Mouse (Mus musculus): ENCODE results near the gene Gm26938. TPM values are rescaled to one million over a fixed set of nuclear protein-coding genes. Genes with fewer than 3 reads are reported as not detected.
A peak's percentile ranks its signal among the peaks of the same experiment; 100 is the strongest.

The Gm26938 gene
- polyA plus RNA-seq (2015; fragmentation: Nextera tagmentation; extraction: Ambion mirVana): not detected in 2 replicates

DNA sequence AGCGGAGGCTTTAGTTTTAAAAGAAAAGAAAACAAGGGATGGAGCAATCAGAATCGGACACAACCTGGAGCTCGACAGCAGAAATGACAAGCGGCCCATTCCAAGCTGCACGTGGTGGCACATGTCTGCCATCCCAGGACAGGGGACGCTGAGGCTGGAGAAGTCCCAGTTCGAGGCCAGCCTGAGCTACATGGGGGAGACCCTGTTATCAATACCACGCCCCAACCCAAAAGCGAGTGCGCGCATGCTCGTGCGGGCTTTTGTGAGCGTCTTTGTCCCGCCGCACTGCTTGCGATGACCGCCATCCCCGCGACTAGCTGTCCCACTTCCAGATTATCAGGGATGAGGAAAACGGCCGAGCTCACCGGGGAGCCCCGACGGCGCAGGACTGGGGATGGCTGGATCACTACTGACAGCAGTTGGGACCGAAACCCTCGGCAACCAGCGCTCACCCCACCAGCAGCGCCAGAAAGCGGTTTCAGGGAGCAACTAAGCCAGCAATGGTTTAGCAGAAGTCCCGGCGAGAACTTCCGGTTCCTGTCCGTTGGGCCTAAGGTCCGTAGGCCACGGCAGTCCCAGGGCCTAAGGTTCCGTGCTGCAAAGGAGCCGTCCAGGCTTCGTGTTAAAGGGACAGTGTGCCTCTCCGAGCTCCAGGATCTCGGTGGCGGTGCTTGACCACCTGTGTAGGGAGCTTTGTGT is at the start of gene Gm26938, which contains the start of gene Psmg3:
TSS of gene Gm26938 (minus strand) at position 51 of the 699 bp plus-strand sequence.
TSS of gene Psmg3 (minus strand) at position 529 of the 699 bp plus-strand sequence.
- Histone ChIP-seq H3K4me3 (peak within 1 kb of the TSS; percentile 77), H3K9ac (peak within 1 kb of the TSS; percentile 71), H3K27ac (peak within 1 kb of the TSS; percentile 65; the same call in 1 of the 2 replicates), H3K9me3 (no peaks in the 10 kb centered on the region), H3K36me3 (peaks cover 28% of the 10 kb centered on the region), H3K27me3 (no peaks in the 10 kb centered on the region), H3K4me2 (peak within 1 kb of the TSS; percentile 82), H3K4me1 (peaks cover 11% of the 10 kb centered on the region)
- under 1% methylated on average over 43 of the region's 43 CpGs for WGBS
- peak; percentile 67 for ATAC-seq (ENCODE audit: insufficient number of reproducible peaks, low FRiP score, low TSS enrichment, low read depth)

DNA sequence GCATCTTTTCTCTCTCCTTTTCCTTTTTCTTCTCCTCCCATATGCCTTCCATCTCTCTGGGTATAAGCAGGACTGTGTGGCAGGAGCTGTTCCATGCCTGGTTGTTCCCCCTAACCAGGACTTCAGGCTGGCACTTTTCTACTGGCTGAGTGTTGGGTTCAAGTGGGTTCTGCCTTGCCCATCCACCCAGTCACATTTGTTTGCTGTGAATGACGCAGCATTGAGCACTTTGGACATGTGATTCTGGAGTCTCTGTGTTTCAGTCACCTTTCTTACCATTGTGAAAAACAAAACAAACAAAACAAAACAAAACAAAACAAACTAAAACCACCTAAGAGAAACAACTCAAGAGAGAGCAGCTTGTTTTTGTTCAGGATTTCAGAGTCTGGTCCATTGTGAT is 45.3 kb upstream of the Gm26938 start:
- ATAC-seq (ENCODE audit: insufficient number of reproducible peaks, low FRiP score, low TSS enrichment, low read depth): no peak
- H3K9ac ChIP-seq: no peak overlapping the region
- 0 out of 2 replicates have a peak, but pooled peaks cover 5% of the 10 kb centered on the region for H3K4me1 ChIP-seq
- H3K27me3 ChIP-seq: no peaks in the 10 kb centered on the region; the same call in 1 of the 2 replicates
- H3K9me3 ChIP-seq: no peaks in the 10 kb centered on the region
- H3K36me3 ChIP-seq: no peaks in the 10 kb centered on the region
- WGBS: 90% methylated on average over 1 of the region's 1 CpGs
- no peak overlapping the region for H3K27ac ChIP-seq
- no peak overlapping the region for H3K4me2 ChIP-seq
- no peak overlapping the region for H3K4me3 ChIP-seq

DNA sequence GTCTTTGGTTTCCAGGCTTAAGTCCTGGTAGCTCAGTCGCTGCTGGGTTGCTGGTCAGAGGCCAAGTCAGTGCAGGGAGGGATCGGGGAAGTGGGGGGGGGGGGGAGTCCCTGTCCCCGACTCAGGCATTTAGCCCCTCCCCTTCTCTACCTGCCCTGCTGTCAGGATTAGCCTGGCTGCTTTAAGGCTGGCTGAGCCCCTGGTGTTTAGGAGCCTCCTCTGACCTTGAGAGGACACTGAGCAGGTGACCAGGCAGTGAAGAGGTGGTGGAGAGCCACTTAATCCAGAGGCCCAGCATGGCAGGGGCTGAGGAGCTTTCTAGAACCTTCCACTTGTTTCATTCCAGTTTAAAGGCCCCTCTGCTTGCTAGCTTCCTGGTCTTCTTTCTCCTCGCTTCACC is 44.7 kb upstream of the Gm26938 start:
- Histone ChIP-seq H3K27me3 (no peaks in the 10 kb centered on the region; the same call in 1 of the 2 replicates), H3K9me3 (no peaks in the 10 kb centered on the region), H3K4me3 (no peak overlapping the region), H3K27ac (no peak overlapping the region), H3K9ac (no peak overlapping the region), H3K4me2 (no peak overlapping the region), H3K36me3 (no peaks in the 10 kb centered on the region), H3K4me1 (0 out of 2 replicates have a peak, but pooled peaks cover 5% of the 10 kb centered on the region)
- ATAC-seq (ENCODE audit: insufficient number of reproducible peaks, low FRiP score, low TSS enrichment, low read depth): 0 out of 2 replicates have a peak, but pooled peaks have one; percentile 40
- WGBS: 24% methylated on average over 4 of the region's 4 CpGs

DNA sequence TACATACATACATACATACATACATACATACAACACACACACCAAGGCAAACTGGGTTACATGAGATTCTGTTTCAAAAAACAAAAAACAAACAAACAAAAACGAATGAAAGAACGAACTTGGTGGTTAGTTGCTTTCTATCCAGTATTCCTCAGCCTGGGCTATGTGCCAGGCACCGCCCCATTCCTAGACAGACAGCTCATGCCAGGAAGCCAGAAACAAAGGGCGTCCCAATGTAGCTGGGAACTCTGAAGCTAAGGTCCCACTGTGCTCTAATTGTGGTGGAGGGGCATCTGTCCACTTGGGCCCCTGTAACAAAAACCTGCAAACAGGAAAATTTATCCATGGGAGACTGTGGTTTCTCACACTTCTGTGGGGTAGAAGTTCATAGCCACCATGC is 36.6 kb upstream of the Gm26938 start:
- 44% methylated on average over 4 of the region's 4 CpGs for WGBS
- Histone ChIP-seq H3K4me2 (no peak overlapping the region), H3K4me3 (no peak overlapping the region), H3K4me1 (peaks cover 3% of the 10 kb centered on the region; the same call in 1 of the 2 replicates), H3K27ac (no peak overlapping the region), H3K36me3 (no peaks in the 10 kb centered on the region), H3K9ac (no peak overlapping the region), H3K9me3 (no peaks in the 10 kb centered on the region), H3K27me3 (peaks cover 3% of the 10 kb centered on the region; the same call in 1 of the 2 replicates)
- no peak for ATAC-seq (ENCODE audit: insufficient number of reproducible peaks, low FRiP score, low TSS enrichment, low read depth)

DNA sequence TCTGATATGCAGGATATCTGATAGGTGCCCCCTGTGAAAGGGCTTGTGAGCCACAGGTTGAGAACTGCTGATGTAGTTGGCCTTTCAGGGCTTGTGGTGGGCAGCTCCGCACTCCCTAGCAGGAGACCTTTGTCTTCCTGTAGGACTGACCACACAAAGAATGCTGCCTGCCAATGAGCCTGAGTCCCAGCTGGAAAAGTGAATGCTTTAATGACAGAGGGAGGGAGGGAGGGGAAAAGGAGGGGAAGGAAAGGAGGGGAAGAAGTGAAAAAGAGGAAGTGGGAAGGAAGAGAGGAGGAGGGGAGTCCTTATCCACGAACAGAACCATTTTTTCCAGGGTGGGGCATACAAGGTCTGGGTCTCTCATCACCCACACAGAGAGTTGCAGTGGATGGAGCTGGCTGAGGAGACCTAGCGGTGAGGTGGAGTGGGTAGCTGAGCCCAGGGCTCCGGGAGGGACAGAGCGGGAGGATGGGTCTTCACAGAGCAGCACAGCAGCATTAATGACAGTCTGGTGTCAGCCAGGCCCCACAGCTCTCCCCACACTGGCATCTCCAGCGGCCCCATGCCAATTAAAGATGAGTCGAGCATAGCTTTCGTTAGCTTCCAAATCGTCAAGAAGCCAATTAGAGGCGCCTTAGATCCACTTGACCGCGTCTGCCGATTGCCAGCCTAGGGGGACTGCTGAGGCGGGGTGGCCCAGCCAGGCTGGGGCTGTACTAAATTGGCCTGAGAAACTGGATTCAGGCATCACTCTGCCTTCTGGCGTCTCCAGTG is 34.3 kb upstream of the Gm26938 start:
- H3K4me1 ChIP-seq: peaks cover 3% of the 10 kb centered on the region; the same call in 1 of the 2 replicates
- no peak for ATAC-seq (ENCODE audit: insufficient number of reproducible peaks, low FRiP score, low TSS enrichment, low read depth)
- no peaks in the 10 kb centered on the region for H3K36me3 ChIP-seq
- H3K9ac ChIP-seq: no peak overlapping the region
- peaks cover 3% of the 10 kb centered on the region; the same call in 1 of the 2 replicates for H3K27me3 ChIP-seq
- no peak overlapping the region for H3K4me2 ChIP-seq
- no peak overlapping the region for H3K4me3 ChIP-seq
- H3K27ac ChIP-seq: no peak overlapping the region
- H3K9me3 ChIP-seq: no peaks in the 10 kb centered on the region
- WGBS: 31% methylated on average over 15 of the region's 15 CpGs

DNA sequence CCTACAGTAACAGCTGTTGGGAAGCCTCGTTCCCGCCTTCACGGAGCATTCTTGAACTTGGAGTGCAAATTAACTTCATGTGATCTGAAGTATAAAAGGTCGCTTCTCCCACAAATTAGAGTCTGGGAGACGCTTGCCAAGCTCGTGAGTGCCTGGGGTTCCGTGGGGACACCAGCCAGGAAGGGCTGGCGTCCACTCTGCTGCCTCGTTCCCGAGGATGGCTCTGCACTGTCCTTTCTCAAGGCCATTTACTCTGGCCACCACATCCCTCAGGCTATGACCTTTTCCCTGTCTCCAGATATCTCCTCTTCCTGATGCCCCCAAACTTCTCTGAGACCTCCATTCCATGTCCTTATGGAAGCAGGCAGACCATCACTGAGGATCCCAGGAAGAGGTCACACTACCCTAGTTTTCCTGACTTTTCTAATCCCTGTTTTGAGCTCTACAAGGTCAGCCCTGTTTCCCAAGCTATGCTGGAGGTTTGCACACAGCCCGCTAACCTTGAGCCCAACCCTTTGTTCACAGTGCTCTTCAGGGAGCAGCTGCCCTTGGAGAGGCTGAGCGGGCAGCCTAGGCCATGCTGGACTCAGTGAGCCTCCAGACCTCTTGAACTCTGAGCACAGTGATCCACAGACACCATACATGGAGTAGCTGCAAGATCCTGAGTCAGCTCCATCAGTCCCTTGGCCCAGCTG is 23.6 kb upstream of the Gm26938 start:
- Histone ChIP-seq H3K9me3 (no peaks in the 10 kb centered on the region), H3K4me2 (no peak overlapping the region), H3K4me3 (no peak overlapping the region), H3K36me3 (no peaks in the 10 kb centered on the region), H3K27me3 (no peaks in the 10 kb centered on the region), H3K27ac (no peak overlapping the region), H3K9ac (no peak overlapping the region), H3K4me1 (peaks cover 8% of the 10 kb centered on the region)
- 57% methylated on average over 12 of the region's 12 CpGs for whole genome bisulfite sequencing
- no peak for ATAC-seq (ENCODE audit: insufficient number of reproducible peaks, low FRiP score, low TSS enrichment, low read depth)

DNA sequence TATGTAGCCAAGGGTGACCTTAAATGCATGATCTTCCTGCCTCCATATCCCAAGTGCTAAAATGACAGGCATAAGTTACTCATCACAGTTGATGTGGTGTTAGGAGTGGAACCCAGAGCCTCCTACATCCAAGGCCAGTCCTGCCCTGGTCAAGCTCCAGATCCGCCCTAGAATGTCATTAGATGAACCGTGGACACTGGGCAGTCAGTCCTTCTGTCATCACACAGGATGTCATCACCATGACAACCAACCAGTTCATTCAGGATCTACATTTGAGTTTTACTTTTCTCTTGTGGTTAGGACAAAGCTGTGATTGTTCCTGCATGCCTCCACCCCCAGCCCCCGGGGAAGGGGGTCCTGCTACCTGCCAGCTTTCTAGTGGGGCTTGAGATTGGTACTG is 12.9 kb upstream of the Gm26938 start:
- ATAC-seq (ENCODE audit: insufficient number of reproducible peaks, low FRiP score, low TSS enrichment, low read depth): no peak
- Histone ChIP-seq H3K4me2 (no peak overlapping the region), H3K9me3 (no peaks in the 10 kb centered on the region), H3K27me3 (peaks cover 2% of the 10 kb centered on the region; the same call in 1 of the 2 replicates), H3K27ac (no peak overlapping the region), H3K36me3 (no peaks in the 10 kb centered on the region), H3K4me3 (no peak overlapping the region), H3K9ac (no peak overlapping the region), H3K4me1 (no peaks in the 10 kb centered on the region; the same call in 1 of the 2 replicates)
- WGBS: 58% methylated on average over 3 of the region's 3 CpGs

DNA sequence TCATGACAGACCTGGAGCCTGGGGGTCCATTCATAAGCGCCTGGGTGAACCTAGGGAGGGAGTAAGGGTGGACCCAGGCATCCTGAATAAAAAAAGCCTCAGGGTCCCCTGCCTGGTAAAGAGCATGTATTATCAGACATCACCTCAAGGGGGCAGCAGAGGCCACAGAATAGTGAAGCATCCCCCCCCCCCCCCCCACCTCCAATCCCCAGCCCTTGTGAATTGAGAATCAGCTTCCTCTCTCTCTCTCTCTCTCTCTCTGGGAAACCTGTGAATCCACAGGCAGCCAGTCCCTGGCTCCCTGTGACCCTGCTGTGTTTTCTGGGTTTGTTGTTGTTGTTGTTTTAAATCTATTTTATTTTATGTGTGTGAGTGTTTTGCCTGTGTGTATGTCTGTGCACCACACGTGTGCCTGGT is 12.3 kb upstream of the Gm26938 start:
- Histone ChIP-seq H3K27ac (no peak overlapping the region), H3K4me3 (no peak overlapping the region), H3K9ac (no peak overlapping the region), H3K27me3 (peaks cover 2% of the 10 kb centered on the region; the same call in 1 of the 2 replicates), H3K36me3 (no peaks in the 10 kb centered on the region), H3K4me1 (no peaks in the 10 kb centered on the region; the same call in 1 of the 2 replicates), H3K9me3 (no peaks in the 10 kb centered on the region), H3K4me2 (no peak overlapping the region)
- WGBS: 17% methylated on average over 2 of the region's 2 CpGs
- ATAC-seq (ENCODE audit: insufficient number of reproducible peaks, low FRiP score, low TSS enrichment, low read depth): no peak

DNA sequence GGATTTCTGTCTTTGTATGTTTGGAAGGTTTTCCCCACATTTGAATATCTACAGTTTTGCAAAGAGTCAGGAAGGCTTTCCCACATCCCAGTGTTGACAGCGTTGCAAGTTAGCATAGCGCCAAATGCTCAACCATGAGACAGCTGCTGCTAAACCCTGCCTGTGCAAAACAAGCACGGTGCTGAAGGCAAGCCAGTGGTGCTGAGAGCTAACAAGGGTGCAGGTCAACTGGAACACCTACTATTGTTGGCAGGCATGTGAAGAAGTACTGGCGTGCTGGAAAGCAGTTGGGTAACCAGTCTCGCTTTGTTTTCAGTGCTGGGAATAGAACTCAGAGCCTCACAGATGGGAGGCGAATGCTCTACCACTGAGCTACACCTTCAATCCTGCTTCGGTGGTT is 9.5 kb upstream of the Gm26938 start:
- Histone ChIP-seq H3K27ac (no peak overlapping the region), H3K9me3 (no peaks in the 10 kb centered on the region), H3K9ac (no peak overlapping the region), H3K4me1 (no peaks in the 10 kb centered on the region; the same call in 1 of the 2 replicates), H3K4me3 (no peak overlapping the region), H3K36me3 (no peaks in the 10 kb centered on the region), H3K4me2 (no peak overlapping the region), H3K27me3 (peaks cover 2% of the 10 kb centered on the region; the same call in 1 of the 2 replicates)
- no peak for ATAC-seq (ENCODE audit: insufficient number of reproducible peaks, low FRiP score, low TSS enrichment, low read depth)
- WGBS: 83% methylated on average over 7 of the region's 7 CpGs

DNA sequence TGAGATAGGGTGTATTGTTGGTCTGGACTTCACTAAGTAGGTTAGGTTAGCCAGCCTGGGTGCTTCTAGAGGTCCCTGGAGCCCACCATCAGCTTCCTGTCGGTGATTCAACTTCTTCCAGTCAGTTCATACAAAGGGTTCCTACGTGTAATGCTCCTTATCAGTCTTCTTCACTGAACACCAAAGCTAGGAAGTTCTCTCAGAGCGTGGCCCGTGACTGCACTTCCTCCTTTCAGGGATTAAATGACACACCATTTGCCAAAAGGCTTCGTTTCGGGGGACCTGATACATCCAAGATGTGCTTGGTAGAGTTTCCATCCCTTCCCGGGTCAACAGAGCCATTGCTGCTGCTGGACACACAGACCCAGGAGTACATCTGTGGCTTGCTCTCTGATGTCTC is 5.9 kb upstream of the Gm26938 start:
- Histone ChIP-seq H3K27me3 (no peaks in the 10 kb centered on the region; the same call in 1 of the 2 replicates), H3K9me3 (no peaks in the 10 kb centered on the region), H3K4me3 (no peak overlapping the region), H3K36me3 (no peaks in the 10 kb centered on the region), H3K27ac (no peak overlapping the region), H3K4me1 (no peaks in the 10 kb centered on the region), H3K9ac (no peak overlapping the region), H3K4me2 (no peak overlapping the region)
- WGBS: 72% methylated on average over 7 of the region's 7 CpGs
- ATAC-seq (ENCODE audit: insufficient number of reproducible peaks, low FRiP score, low TSS enrichment, low read depth): no peak

DNA sequence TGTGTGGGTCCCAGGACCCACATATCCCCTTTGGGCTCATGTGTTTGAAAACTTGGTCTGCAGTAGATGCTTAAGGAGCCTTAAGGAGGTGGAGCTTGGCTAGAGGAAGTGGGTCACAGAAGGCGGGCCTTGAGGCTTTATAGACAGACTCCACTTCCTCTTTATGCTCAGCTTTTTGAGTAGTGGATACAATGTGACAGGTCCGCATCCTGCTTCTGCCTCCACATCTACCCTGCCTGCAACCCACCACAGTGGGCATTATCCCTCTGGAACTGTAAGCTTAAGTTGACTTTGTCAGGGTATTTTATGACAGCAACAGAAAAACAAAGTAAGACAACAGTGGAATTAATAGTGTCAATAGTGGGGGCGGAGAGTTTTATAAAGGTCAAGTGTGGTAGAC is 4.5 kb upstream of the Gm26938 start:
- Histone ChIP-seq H3K4me1 (peaks cover 5% of the 10 kb centered on the region), H3K9ac (no peak overlapping the region), H3K27me3 (no peaks in the 10 kb centered on the region; the same call in 1 of the 2 replicates), H3K4me2 (no peak overlapping the region), H3K4me3 (no peak overlapping the region), H3K36me3 (no peaks in the 10 kb centered on the region), H3K27ac (no peak overlapping the region), H3K9me3 (no peaks in the 10 kb centered on the region)
- ATAC-seq (ENCODE audit: insufficient number of reproducible peaks, low FRiP score, low TSS enrichment, low read depth): no peak
- 84% methylated on average over 3 of the region's 3 CpGs for WGBS

Data from limb, embryonic 15.5 days (tissue).